Mouse (Mus musculus) midbrain, embryonic 14.5 days (tissue): ENCODE measurements around the gene Cd302. TPM values are rescaled to one million over a fixed set of nuclear protein-coding genes. Genes with fewer than 3 reads are reported as not detected.

Experiments used
- polyA plus RNA-seq: library from polyadenylated mRNA; unstranded; fragments of >200 nt; fragmentation: Nextera tagmentation; extraction: Ambion mirVana; gene quantifications from 2 replicates; pipeline ENCODE4 v1.2.1, GENCODE M21; 2014

Gene Cd302
- polyA plus RNA-seq, 1 experiment from 2014 or later = 14.6 TPM

Other genes starting within 250 kb of the Cd302 start
- 85.5 and 86.9 TPM in 2 replicates for gene Baz2b, start 74.6 kb downstream of the Cd302 start, polyA plus RNA-seq
- gene March7, start 74.6 kb downstream of the Cd302 start, polyA plus RNA-seq = 77.8 and 110 TPM in 2 replicates
- gene Ly75, start 98.8 kb upstream of the Cd302 start, polyA plus RNA-seq = 0.58 and 0.96 TPM in 2 replicates